Mouse (Mus musculus): ENCODE measurements at regions not wholly inside any gene's neighbourhood (a gene's known extent, or its start where the extent isn't known, plus 50 kb on each side); places are given as distances from the start of the nearest gene placed in this dataset.

- DNase-seq (ENCODE audit: low spot score): no peak
Measured at GRCm38 (mm10) chr6:14298167-14298566, 426.8 kb upstream of the 2610001J05Rik start.

GRCm38 (mm10) chr6:14297428-14297827, 426.1 kb upstream of the 2610001J05Rik start:
- no peak for DNase-seq (ENCODE audit: low spot score)

GRCm38 (mm10) chr6:14290843-14291242, 419.5 kb upstream of the 2610001J05Rik start:
- DNase-seq (ENCODE audit: low spot score): no peak

- no peak for DNase-seq (ENCODE audit: low spot score)
Measured at GRCm38 (mm10) chr6:14281476-14281875, 410.2 kb upstream of the 2610001J05Rik start.

- DNase-seq (ENCODE audit: low spot score): no peak
Measured at GRCm38 (mm10) chr6:14261941-14262340, 390.6 kb upstream of the 2610001J05Rik start.

- no peak for DNase-seq (ENCODE audit: low spot score)
Measured at GRCm38 (mm10) chr6:14240331-14240730, 369.0 kb upstream of the 2610001J05Rik start.

- no peak for DNase-seq (ENCODE audit: low spot score)
Measured at GRCm38 (mm10) chr6:14239151-14239550, 367.8 kb upstream of the 2610001J05Rik start.

GRCm38 (mm10) chr6:14230823-14231222, 359.5 kb upstream of the 2610001J05Rik start:
- no peak for DNase-seq (ENCODE audit: low spot score)

GRCm38 (mm10) chr6:14207509-14207908, 336.2 kb upstream of the 2610001J05Rik start:
- peak; percentile 3 for DNase-seq (ENCODE audit: low spot score)

GRCm38 (mm10) chr6:14197107-14197506, 325.8 kb upstream of the 2610001J05Rik start:
- no peak for DNase-seq (ENCODE audit: low spot score)

- no peak for DNase-seq (ENCODE audit: low spot score)
Measured at GRCm38 (mm10) chr6:14195351-14195750, 324.0 kb upstream of the 2610001J05Rik start.

GRCm38 (mm10) chr6:14191387-14192023, 320.2 kb upstream of the 2610001J05Rik start:
- no peak for DNase-seq (ENCODE audit: low spot score)

- DNase-seq (ENCODE audit: low spot score): no peak
Measured at GRCm38 (mm10) chr6:14185921-14186420, 314.7 kb upstream of the 2610001J05Rik start.

- DNase-seq (ENCODE audit: low spot score): no peak
Measured at GRCm38 (mm10) chr6:14147370-14147769, 276.1 kb upstream of the 2610001J05Rik start.

GRCm38 (mm10) chr6:14146394-14146793, 275.1 kb upstream of the 2610001J05Rik start:
- no peak for DNase-seq (ENCODE audit: low spot score)

- DNase-seq (ENCODE audit: low spot score): no peak
Measured at GRCm38 (mm10) chr6:14142107-14142751, 270.9 kb upstream of the 2610001J05Rik start.

- no peak for DNase-seq (ENCODE audit: low spot score)
Measured at GRCm38 (mm10) chr6:14130392-14131144, 259.2 kb upstream of the 2610001J05Rik start.

GRCm38 (mm10) chr6:14129394-14129793, 258.1 kb upstream of the 2610001J05Rik start:
- DNase-seq (ENCODE audit: low spot score): no peak

GRCm38 (mm10) chr6:14122311-14122710, 251.0 kb upstream of the 2610001J05Rik start:
- DNase-seq (ENCODE audit: low spot score): no peak

- no peak for DNase-seq (ENCODE audit: low spot score)
Measured at GRCm38 (mm10) chr6:14121479-14121878, 250.2 kb upstream of the 2610001J05Rik start.

GRCm38 (mm10) chr6:14094907-14095306, 223.6 kb upstream of the 2610001J05Rik start:
- DNase-seq (ENCODE audit: low spot score): no peak

GRCm38 (mm10) chr6:14081884-14082283, 210.6 kb upstream of the 2610001J05Rik start:
- no peak for DNase-seq (ENCODE audit: low spot score)

- DNase-seq (ENCODE audit: low spot score): no peak
Measured at GRCm38 (mm10) chr6:14063735-14064134, 192.4 kb upstream of the 2610001J05Rik start.
